Mouse (Mus musculus) bone marrow macrophage, adult 2 months (primary cell): ENCODE data around the gene Arid1b.

Experiments
- CTCF ChIP-seq: IDR thresholded peaks from 2 replicates; pipeline ENCODE4 v1.5.1; 2012; ENCODE audit warnings: low read depth, mild to moderate bottlenecking, low read length, moderate library complexity
- POLR2A ChIP-seq: IDR thresholded peaks from 2 replicates; pipeline ENCODE4 v1.6.1; 2012; ENCODE audit warnings: mild to moderate bottlenecking, low read depth, low read length, borderline replicate concordance

- no peak for TF ChIP-seq CTCF
- TF ChIP-seq POLR2A, result no peak
Observed at GRCm38 (mm10) chr17:5115952-5116351, 121.8 kb downstream of the Arid1b start.
